Mouse (Mus musculus) midbrain, postnatal 0 days (tissue): Measurements from ENCODE around the gene Foxn3. TPM values are rescaled to one million over a fixed set of nuclear protein-coding genes. Genes with fewer than 3 reads are reported as not detected.

Experiments used
- ATAC-seq: fragments of 200-750 bp; cut with Nextera tagmentation; 2 replicates; pipeline ENCODE4 v1.8.0; 2017; ENCODE audit warnings: moderate number of reproducible peaks, mild to moderate bottlenecking, moderate TSS enrichment, moderate library complexity; ENCODE audit not compliant: low FRiP score
- DNase-seq: peaks from one replicate; pipeline ENCODE4 v3.0.0-alpha.2; 2015; ENCODE audit warnings: low spot score
- H3K27ac ChIP-seq: fragments of 300-500 bp; sonication (generic); 2 replicates; pipeline ENCODE4 v1.5.1; 2014; ENCODE audit warnings: low read depth, mild to moderate bottlenecking, low read length, mixed read lengths
- H3K27me3 ChIP-seq: fragments of 300-500 bp; sonication (generic); 2 replicates; pipeline ENCODE4 v1.6.1; 2014; ENCODE audit warnings: low read length, control low read depth, mixed read lengths; ENCODE audit not compliant: insufficient read depth
- H3K36me3 ChIP-seq: fragments of 300-500 bp; sonication (generic); 2 replicates; pipeline ENCODE4 v1.6.1; 2014; ENCODE audit warnings: low read length, control low read depth, mixed read lengths; ENCODE audit not compliant: insufficient read depth
- H3K4me1 ChIP-seq: fragments of 300-500 bp; sonication (generic); 2 replicates; pipeline ENCODE4 v1.6.1; 2014; ENCODE audit warnings: mild to moderate bottlenecking, control low read depth, antibody characterized with exemption, low read length, mixed read lengths; ENCODE audit not compliant: insufficient read depth
- H3K4me2 ChIP-seq: fragments of 300-500 bp; sonication (generic); 2 replicates; pipeline ENCODE4 v1.6.1; 2014; ENCODE audit warnings: low read depth, mild to moderate bottlenecking, low read length, mixed read lengths; ENCODE audit not compliant: poor library complexity, severe bottlenecking
- H3K4me3 ChIP-seq: fragments of 300-500 bp; sonication (generic); 2 replicates; pipeline ENCODE4 v1.5.1; 2014; ENCODE audit warnings: low read depth, mild to moderate bottlenecking, low read length, moderate library complexity
- H3K9ac ChIP-seq: fragments of 300-500 bp; sonication (generic); replicated peaks from 2 replicates; pipeline ENCODE4 v1.6.1; 2014; ENCODE audit warnings: mild to moderate bottlenecking, low read length, moderate library complexity, mixed read lengths; ENCODE audit not compliant: poor library complexity, severe bottlenecking
- H3K9me3 ChIP-seq: fragments of 300-500 bp; sonication (generic); 2 replicates; pipeline ENCODE4 v1.6.1; 2016; ENCODE audit warnings: low read length, control low read depth
- CTCF ChIP-seq: IDR thresholded peaks from 2 replicates; pipeline ENCODE4 v1.5.1; 2016; ENCODE audit warnings: antibody characterized with exemption, mild to moderate bottlenecking
- WGBS: fragments of 180-500 bp; shearing (Covaris S2); extraction: QIAGEN DNeasy Blood & Tissue Kit; methylation state at CpG from one replicate; pipeline ENCODE4 v1.1.7; 2014; 5-methylcytosine and 5-hydroxymethylcytosine counted together
- polyA plus RNA-seq: library from polyadenylated mRNA; unstranded; fragments of >200 nt; fragmentation: Nextera tagmentation; extraction: Ambion mirVana; gene quantifications from 2 replicates; pipeline ENCODE4 v1.2.1, GENCODE M21; 2015
- total RNA-seq: library from RNA; depleted of rRNA; stranded (reverse); fragments of >200 nt; gene quantifications from 2 replicates; pipeline ENCODE4 v1.2.3, GENCODE M21; 2014

Foxn3 gene
- total and polyA plus RNA-seq, 2 experiments from 2014 or later, result 38.9 to 72.7 TPM

DNA sequence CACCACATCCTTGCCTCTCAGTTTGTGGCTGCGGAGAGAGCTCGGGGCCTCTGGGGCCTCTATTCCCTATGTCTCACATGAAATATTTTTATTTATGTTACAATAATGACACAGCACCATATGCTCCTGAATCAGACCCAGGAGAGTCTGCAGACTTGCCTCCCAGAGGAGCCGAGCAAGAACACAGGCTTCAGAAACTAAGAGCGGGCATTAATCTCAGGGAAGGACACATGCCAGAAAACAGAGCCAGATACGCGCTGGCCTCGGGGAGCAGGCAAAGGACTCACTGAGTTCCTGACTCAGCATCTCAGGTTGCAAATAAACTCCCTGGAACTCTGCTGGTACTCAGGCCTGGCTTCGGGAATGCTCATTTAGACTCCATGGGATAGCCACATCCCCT, 403.3 kb downstream of the Foxn3 start:
- Histone ChIP-seq H3K27ac (no peak overlapping the region), H3K27me3 (no peaks in the 10 kb centered on the region), H3K4me3 (no peak overlapping the region), H3K36me3 (no peaks in the 10 kb centered on the region), H3K9ac (no peak overlapping the region), H3K4me2 (no peak overlapping the region), H3K4me1 (peaks cover 6% of the 10 kb centered on the region), H3K9me3 (no peaks in the 10 kb centered on the region)
- 86% methylated on average over 8 of the region's 8 CpGs for WGBS
- no peak for TF ChIP-seq CTCF
- no peak for DNase-seq
- no peak for ATAC-seq

DNA sequence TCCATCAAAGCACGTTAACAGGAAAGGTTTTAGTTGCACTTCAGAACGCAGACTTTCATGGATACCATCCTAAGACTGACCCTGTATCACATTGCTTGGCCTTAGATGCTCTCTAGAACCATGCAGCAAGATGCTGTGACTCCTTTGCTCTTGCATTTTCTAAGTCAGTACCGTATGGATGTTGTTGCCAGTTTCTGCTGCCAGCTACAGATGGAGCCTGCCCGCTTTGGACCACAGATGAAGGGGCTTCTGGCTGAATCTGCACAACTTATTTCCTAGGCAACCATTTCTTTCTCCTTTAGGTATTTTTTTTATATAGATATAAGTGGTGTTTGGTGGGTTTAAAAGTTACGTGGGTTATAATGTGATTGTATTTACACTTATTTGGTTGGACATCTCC, 407.5 kb downstream of the Foxn3 start:
- Histone ChIP-seq H3K36me3 (no peaks in the 10 kb centered on the region), H3K27ac (no peak overlapping the region), H3K4me3 (no peak overlapping the region), H3K4me2 (no peak overlapping the region), H3K9ac (no peak overlapping the region), H3K4me1 (0 out of 2 replicates have a peak, but pooled peaks cover 4% of the 10 kb centered on the region), H3K27me3 (no peaks in the 10 kb centered on the region), H3K9me3 (no peaks in the 10 kb centered on the region)
- TF ChIP-seq CTCF, result no peak
- ATAC-seq, result no peak
- 76% methylated on average over 5 of the region's 5 CpGs for WGBS
- DNase-seq, result no peak

DNA sequence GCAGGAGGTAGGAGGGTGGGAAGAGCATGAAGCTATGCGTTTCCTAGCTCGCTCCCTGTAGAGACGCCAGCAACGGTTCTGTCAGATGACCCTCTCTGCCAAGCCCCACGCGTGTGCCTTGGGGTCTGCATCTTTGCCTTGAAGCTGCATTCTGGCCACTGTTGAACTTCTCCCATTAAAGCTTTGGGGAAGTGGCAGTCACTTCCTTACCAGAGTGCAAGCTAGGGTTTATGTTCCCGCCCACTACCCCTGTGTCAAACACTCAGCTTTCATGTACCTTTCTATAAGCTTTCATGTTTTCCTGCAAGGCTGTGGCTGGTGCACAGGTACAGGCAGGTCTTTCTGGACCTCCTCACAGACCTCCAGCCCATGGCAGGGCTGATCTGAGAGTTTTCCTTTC, 409.2 kb downstream of the Foxn3 start:
- no peak for DNase-seq
- 73% methylated on average over 7 of the region's 7 CpGs for WGBS
- Histone ChIP-seq H3K27me3 (no peaks in the 10 kb centered on the region), H3K9ac (no peak overlapping the region), H3K4me3 (no peak overlapping the region), H3K27ac (no peak overlapping the region), H3K36me3 (no peaks in the 10 kb centered on the region), H3K4me2 (no peak overlapping the region), H3K4me1 (0 out of 2 replicates have a peak, but pooled peaks cover 4% of the 10 kb centered on the region), H3K9me3 (no peaks in the 10 kb centered on the region)
- no peak for TF ChIP-seq CTCF
- ATAC-seq, result no peak

DNA sequence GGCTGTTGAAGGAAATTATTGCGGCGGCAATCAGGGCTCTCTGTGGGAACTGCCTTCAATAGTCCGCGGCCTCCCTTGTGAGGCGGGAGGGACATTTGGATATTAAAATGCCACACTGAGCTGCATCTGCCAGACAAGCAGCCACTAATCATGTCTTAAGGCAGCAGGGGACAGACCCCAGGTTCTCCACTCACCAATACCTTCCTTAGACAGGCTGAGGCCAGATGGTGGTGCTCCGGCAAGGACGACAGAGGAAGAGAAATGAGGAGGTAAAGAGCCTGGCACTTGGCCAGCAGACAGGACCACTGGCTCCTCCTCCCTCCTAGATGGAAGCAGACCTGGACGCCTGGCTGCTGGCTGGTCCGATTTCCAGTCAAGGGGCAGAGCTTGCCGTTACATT, 409.7 kb downstream of the Foxn3 start:
- ATAC-seq (no peak), DNase-seq (peak; percentile 82)
- Histone ChIP-seq H3K27me3 (no peaks in the 10 kb centered on the region), H3K9ac (no peak overlapping the region), H3K4me2 (no peak overlapping the region), H3K9me3 (no peaks in the 10 kb centered on the region), H3K4me3 (no peak overlapping the region), H3K27ac (no peak overlapping the region), H3K36me3 (no peaks in the 10 kb centered on the region), H3K4me1 (0 out of 2 replicates have a peak, but pooled peaks cover 4% of the 10 kb centered on the region)
- WGBS, result 35% methylated on average over 10 of the region's 10 CpGs
- no peak for TF ChIP-seq CTCF

DNA sequence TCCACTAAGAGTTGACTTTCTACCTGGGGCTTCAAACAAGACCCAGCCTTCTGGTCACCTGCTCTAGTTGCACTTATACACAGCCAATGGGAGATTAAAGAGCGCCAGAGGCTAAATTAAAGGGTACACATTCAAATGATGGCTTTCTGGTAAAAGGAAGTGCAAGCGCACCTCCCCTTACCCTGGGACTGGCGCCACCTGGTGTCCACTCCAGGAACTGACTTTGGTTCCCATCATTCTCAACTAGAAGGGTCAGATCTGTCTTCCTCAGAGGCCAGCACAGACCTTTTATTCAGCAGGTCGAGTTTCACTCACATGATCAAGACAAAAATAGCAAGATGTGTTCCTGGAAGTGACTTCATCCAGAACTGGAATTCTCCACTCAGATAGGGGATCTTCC, 413.3 kb downstream of the Foxn3 start:
- ATAC-seq (no peak), DNase-seq (no peak)
- Histone ChIP-seq H3K27me3 (no peaks in the 10 kb centered on the region), H3K4me2 (no peak overlapping the region), H3K9me3 (no peaks in the 10 kb centered on the region), H3K4me1 (0 out of 2 replicates have a peak, but pooled peaks cover 4% of the 10 kb centered on the region), H3K4me3 (no peak overlapping the region), H3K9ac (no peak overlapping the region), H3K27ac (no peak overlapping the region), H3K36me3 (no peaks in the 10 kb centered on the region)
- TF ChIP-seq CTCF, result peak; percentile 64
- 51% methylated on average over 4 of the region's 4 CpGs for WGBS

DNA sequence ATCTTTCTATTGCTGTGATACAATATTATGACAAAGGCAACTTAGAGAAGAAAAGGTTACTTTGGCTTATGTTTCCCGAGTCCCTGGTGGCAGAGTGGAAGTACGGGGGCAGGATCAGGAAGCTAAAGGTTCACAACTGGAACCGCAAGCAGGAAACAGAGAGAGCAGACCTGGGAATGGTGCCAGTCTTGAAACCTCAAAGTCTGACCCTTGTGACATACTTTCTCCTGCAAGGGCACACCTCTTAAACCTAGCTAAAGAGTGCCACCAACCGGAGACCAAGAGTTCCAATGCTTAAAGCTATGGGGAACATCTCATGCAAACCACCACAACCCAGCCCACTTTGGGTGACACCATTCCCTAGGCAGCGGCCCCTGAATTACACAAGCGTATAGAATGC, 414.2 kb downstream of the Foxn3 start:
- no peak overlapping the region for H3K4me3 ChIP-seq
- H3K9me3 ChIP-seq, result no peaks in the 10 kb centered on the region
- no peak overlapping the region for H3K27ac ChIP-seq
- no peaks in the 10 kb centered on the region for H3K27me3 ChIP-seq
- 93% methylated on average over 6 of the region's 6 CpGs for WGBS
- no peaks in the 10 kb centered on the region for H3K36me3 ChIP-seq
- H3K4me1 ChIP-seq, result 0 out of 2 replicates have a peak, but pooled peaks cover 4% of the 10 kb centered on the region
- DNase-seq (no peak), ATAC-seq (no peak)
- no peak overlapping the region for H3K4me2 ChIP-seq
- H3K9ac ChIP-seq, result no peak overlapping the region
- TF ChIP-seq CTCF, result no peak
